Mouse (Mus musculus) embryonic facial prominence, embryonic 15.5 days (tissue): ENCODE measurements around the gene Mettl2. TPM values are rescaled to one million over a fixed set of nuclear protein-coding genes. Genes with fewer than 3 reads are reported as not detected.

Source experiments
- ATAC-seq: fragments of 200-750 bp; cut with Nextera tagmentation; 2 replicates; pipeline ENCODE4 v1.8.0; 2017; ENCODE audit warnings: low read depth, moderate TSS enrichment; ENCODE audit not compliant: insufficient number of reproducible peaks, low FRiP score, low TSS enrichment
- H3K27ac ChIP-seq: fragments of 300-500 bp; sonication (generic); replicated peaks from 2 replicates; pipeline ENCODE4 v1.5.1; 2015; ENCODE audit warnings: mild to moderate bottlenecking, inconsistent platforms
- H3K27me3 ChIP-seq: fragments of 300-500 bp; sonication (generic); 2 replicates; pipeline ENCODE4 v1.6.1; 2015; ENCODE audit warnings: inconsistent platforms
- H3K36me3 ChIP-seq: fragments of 300-500 bp; sonication (generic); 2 replicates; pipeline ENCODE4 v1.6.1; 2015; ENCODE audit warnings: mild to moderate bottlenecking, inconsistent platforms
- H3K4me1 ChIP-seq: fragments of 300-500 bp; sonication (generic); 2 replicates; pipeline ENCODE4 v1.6.1; 2015; ENCODE audit warnings: inconsistent platforms
- H3K4me2 ChIP-seq: fragments of 300-500 bp; sonication (generic); replicated peaks from 2 replicates; pipeline ENCODE4 v1.6.1; 2015; ENCODE audit warnings: mild to moderate bottlenecking, inconsistent platforms
- H3K4me3 ChIP-seq: fragments of 300-500 bp; sonication (generic); replicated peaks from 2 replicates; pipeline ENCODE4 v1.5.1; 2015; ENCODE audit warnings: mild to moderate bottlenecking, inconsistent platforms
- H3K9ac ChIP-seq: fragments of 300-500 bp; sonication (generic); 2 replicates; pipeline ENCODE4 v1.6.1; 2015; ENCODE audit warnings: inconsistent platforms
- H3K9me3 ChIP-seq: fragments of 300-500 bp; sonication (generic); replicated peaks from 2 replicates; pipeline ENCODE4 v1.6.1; 2016; ENCODE audit warnings: inconsistent platforms
- WGBS: fragments of 180-500 bp; shearing (Covaris S2); methylation state at CpG from one replicate; pipeline ENCODE4 v1.1.7; 2015; 5-methylcytosine and 5-hydroxymethylcytosine counted together
- polyA plus RNA-seq: library from polyadenylated mRNA; unstranded; fragments of >200 nt; fragmentation: Nextera tagmentation; extraction: Ambion mirVana; gene quantifications from 2 replicates; pipeline ENCODE4 v1.2.1, GENCODE M21; 2015

The Mettl2 gene
- polyA plus RNA-seq, 1 experiment from 2014 or later = 35.1 TPM

GRCm38 (mm10) chr11:105143564-105143963, 17.3 kb downstream of the Mettl2 start:
- no peak for ATAC-seq
- H3K9me3 ChIP-seq = no peaks in the 10 kb centered on the region
- H3K9ac ChIP-seq = no peak overlapping the region
- no peak overlapping the region for H3K4me2 ChIP-seq
- no peak overlapping the region for H3K4me3 ChIP-seq
- no peaks in the 10 kb centered on the region for H3K4me1 ChIP-seq
- peaks cover 25% of the 10 kb centered on the region for H3K36me3 ChIP-seq
- H3K27me3 ChIP-seq = no peaks in the 10 kb centered on the region
- H3K27ac ChIP-seq = no peak overlapping the region

GRCm38 (mm10) chr11:105144084-105144483, 17.9 kb downstream of the Mettl2 start:
- Histone ChIP-seq H3K27ac (no peak overlapping the region), H3K27me3 (no peaks in the 10 kb centered on the region), H3K4me3 (no peak overlapping the region), H3K36me3 (peaks cover 21% of the 10 kb centered on the region), H3K4me2 (no peak overlapping the region), H3K4me1 (no peaks in the 10 kb centered on the region), H3K9ac (no peak overlapping the region), H3K9me3 (no peaks in the 10 kb centered on the region)
- no peak for ATAC-seq
- WGBS = 81% methylated on average over 3 of the region's 3 CpGs

- H3K9ac ChIP-seq = no peak overlapping the region
- no peak overlapping the region for H3K4me2 ChIP-seq
- H3K9me3 ChIP-seq = no peaks in the 10 kb centered on the region
- peaks cover 15% of the 10 kb centered on the region for H3K36me3 ChIP-seq
- H3K4me3 ChIP-seq = no peak overlapping the region
- ATAC-seq = no peak
- H3K27ac ChIP-seq = no peak overlapping the region
- 79% methylated on average over 11 of the region's 11 CpGs for WGBS
- no peaks in the 10 kb centered on the region for H3K27me3 ChIP-seq
- no peaks in the 10 kb centered on the region for H3K4me1 ChIP-seq
These were observed 18.4 kb downstream of the Mettl2 start for GRCm38 (mm10) chr11:105144508-105145210.

- H3K4me2 ChIP-seq = no peak overlapping the region
- no peak overlapping the region for H3K4me3 ChIP-seq
- no peaks in the 10 kb centered on the region for H3K4me1 ChIP-seq
- WGBS = 74% methylated on average over 10 of the region's 10 CpGs
- H3K9ac ChIP-seq = no peak overlapping the region
- ATAC-seq = no peak
- no peak overlapping the region for H3K27ac ChIP-seq
- no peaks in the 10 kb centered on the region for H3K9me3 ChIP-seq
- no peaks in the 10 kb centered on the region for H3K27me3 ChIP-seq
- H3K36me3 ChIP-seq = peaks cover 10% of the 10 kb centered on the region
These were observed 19.0 kb downstream of the Mettl2 start for GRCm38 (mm10) chr11:105145211-105145610.

- H3K27ac ChIP-seq = no peak within 1 kb of the TSS
- H3K4me2 ChIP-seq = no peak within 1 kb of the TSS
These were observed 20.4 kb downstream of the Mettl2 start, which contains the start of gene Gm10842 for GRCm38 (mm10) chr11:105146593-105146992. TSS of gene Gm10842 (plus strand) at chr11:105146893.

GRCm38 (mm10) chr11:105149353-105149752, 23.1 kb downstream of the Mettl2 start:
- H3K4me2 ChIP-seq = no peak overlapping the region
- no peaks in the 10 kb centered on the region for H3K36me3 ChIP-seq
- no peak for ATAC-seq
- peaks cover 19% of the 10 kb centered on the region; the same call in 1 of the 2 replicates for H3K4me1 ChIP-seq
- no peak overlapping the region for H3K27ac ChIP-seq
- H3K27me3 ChIP-seq = no peaks in the 10 kb centered on the region
- H3K9me3 ChIP-seq = no peaks in the 10 kb centered on the region
- no peak overlapping the region for H3K4me3 ChIP-seq
- no peak overlapping the region for H3K9ac ChIP-seq
- WGBS = 69% methylated on average over 3 of the region's 3 CpGs

More at GRCm38 (mm10) chr11:105146593-105146992, 20.4 kb downstream of the Mettl2 start, which contains the start of gene Gm10842:
- no peaks in the 10 kb centered on the region for H3K27me3 ChIP-seq
- WGBS = 59% methylated on average over 3 of the region's 3 CpGs
- 0 out of 2 replicates have a peak, but pooled peaks cover 5% of the 10 kb centered on the region for H3K4me1 ChIP-seq
- no peak for ATAC-seq
- no peak within 1 kb of the TSS for H3K9ac ChIP-seq
- no peaks in the 10 kb centered on the region for H3K36me3 ChIP-seq
- no peaks in the 10 kb centered on the region for H3K9me3 ChIP-seq
- H3K4me3 ChIP-seq = no peak within 1 kb of the TSS

- Histone ChIP-seq H3K9ac (no peak overlapping the region), H3K36me3 (no peaks in the 10 kb centered on the region), H3K27ac (no peak overlapping the region), H3K4me3 (no peak overlapping the region), H3K4me1 (peaks cover 19% of the 10 kb centered on the region; the same call in 1 of the 2 replicates), H3K27me3 (no peaks in the 10 kb centered on the region), H3K4me2 (no peak overlapping the region), H3K9me3 (no peaks in the 10 kb centered on the region)
- WGBS = 90% methylated on average over 1 of the region's 1 CpGs
- ATAC-seq = no peak
These were observed 23.5 kb downstream of the Mettl2 start for GRCm38 (mm10) chr11:105149766-105150165.

GRCm38 (mm10) chr11:105150691-105151090, 24.5 kb downstream of the Mettl2 start:
- ATAC-seq = no peak
- 33% methylated on average over 4 of the region's 4 CpGs for WGBS
- Histone ChIP-seq H3K9ac (no peak overlapping the region), H3K27me3 (no peaks in the 10 kb centered on the region), H3K4me3 (no peak overlapping the region), H3K4me2 (no peak overlapping the region), H3K36me3 (no peaks in the 10 kb centered on the region), H3K27ac (no peak overlapping the region), H3K4me1 (peaks cover 19% of the 10 kb centered on the region; the same call in 1 of the 2 replicates), H3K9me3 (no peaks in the 10 kb centered on the region)

- Histone ChIP-seq H3K4me2 (0 out of 2 replicates have a peak overlapping the region, but pooled peaks have one; percentile 10), H3K4me1 (peaks cover 19% of the 10 kb centered on the region; the same call in 1 of the 2 replicates), H3K27ac (no peak overlapping the region), H3K9me3 (no peaks in the 10 kb centered on the region), H3K4me3 (no peak overlapping the region), H3K36me3 (no peaks in the 10 kb centered on the region), H3K9ac (no peak overlapping the region), H3K27me3 (no peaks in the 10 kb centered on the region)
- no peak for ATAC-seq
- WGBS = 18% methylated on average over 19 of the region's 19 CpGs
These were observed 25.2 kb downstream of the Mettl2 start for GRCm38 (mm10) chr11:105151226-105152016.

- 100% methylated on average over 1 of the region's 4 CpGs for WGBS
- no peak for ATAC-seq
- H3K9ac ChIP-seq = no peak overlapping the region
- H3K27ac ChIP-seq = no peak overlapping the region
- H3K4me3 ChIP-seq = no peak overlapping the region
- peaks cover 19% of the 10 kb centered on the region; the same call in 1 of the 2 replicates for H3K4me1 ChIP-seq
- H3K4me2 ChIP-seq = no peak overlapping the region
- H3K36me3 ChIP-seq = no peaks in the 10 kb centered on the region
- H3K9me3 ChIP-seq = no peaks in the 10 kb centered on the region
- H3K27me3 ChIP-seq = no peaks in the 10 kb centered on the region
These were observed 25.7 kb downstream of the Mettl2 start for GRCm38 (mm10) chr11:105152017-105152300.

GRCm38 (mm10) chr11:105152357-105152899, 26.2 kb downstream of the Mettl2 start:
- Histone ChIP-seq H3K9me3 (no peaks in the 10 kb centered on the region), H3K27me3 (no peaks in the 10 kb centered on the region), H3K9ac (no peak overlapping the region), H3K36me3 (no peaks in the 10 kb centered on the region), H3K4me1 (peaks cover 19% of the 10 kb centered on the region; the same call in 1 of the 2 replicates), H3K27ac (no peak overlapping the region), H3K4me2 (no peak overlapping the region), H3K4me3 (no peak overlapping the region)
- ATAC-seq = no peak
- WGBS = 51% methylated on average over 11 of the region's 11 CpGs
